Mouse (Mus musculus) adrenal gland, postnatal 10 days (tissue): ENCODE data around the gene Atmin. TPM values are rescaled to one million over a fixed set of nuclear protein-coding genes. Genes with fewer than 3 reads are reported as not detected.

Source experiments
- DNase-seq: peaks from one replicate; pipeline ENCODE4 v3.0.0; 2021; ENCODE audit warnings: mixed read lengths
- long read RNA-seq, 2 experiments: library from polyadenylated mRNA; stranded (forward); transcript quantifications; one replicate each; pipeline ENCODE4 v2.0.0; 2021
- total RNA-seq, 2 experiments: library from RNA; stranded (reverse); gene quantifications; 2 replicates each; pipeline ENCODE4 v1.2.3; 2021

Atmin gene
- total RNA-seq: 10 to 100 TPM; 16.0 to 19.0 TPM
- long read RNA-seq, experiment 1, full-length matches to known transcripts: 10 of 21 reads
- long read RNA-seq, experiment 1, partial matches to known transcripts: 0 of 21 reads
- long read RNA-seq, experiment 1, other reads (novel, unspliced or antisense): 11 of 21 reads
- long read RNA-seq, experiment 2, full-length matches to known transcripts: 14 of 19 reads
- long read RNA-seq, experiment 2, partial matches to known transcripts: 1 of 19 reads
- long read RNA-seq, experiment 2, other reads (novel, unspliced or antisense): 4 of 19 reads

GRCm38 (mm10) chr8:116943161-116943554 is at the start of gene Atmin:
TSS of gene Atmin (plus strand) at chr8:116943393.
- DNase-seq: peak; percentile 94

DNA sequence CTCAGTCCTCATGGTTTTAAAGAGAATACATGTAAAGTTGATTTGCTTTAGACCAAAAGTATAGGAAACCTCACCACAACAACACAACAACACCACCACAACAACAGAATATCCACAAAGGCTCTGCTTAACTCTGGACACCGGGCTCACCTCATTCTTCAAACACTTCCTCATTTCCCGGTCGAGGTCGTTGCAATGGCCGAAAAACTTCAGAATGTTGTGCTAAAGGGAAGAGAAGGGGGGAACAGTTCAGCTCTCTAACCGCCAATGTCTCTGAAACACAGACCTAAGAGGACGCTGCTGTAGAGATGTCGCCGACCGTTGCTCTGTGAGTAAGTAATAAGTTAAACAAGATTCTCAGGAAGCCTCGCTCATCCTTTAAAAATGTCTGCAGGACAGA is 49.3 kb upstream of the Atmin start:
- no peak for DNase-seq

DNA sequence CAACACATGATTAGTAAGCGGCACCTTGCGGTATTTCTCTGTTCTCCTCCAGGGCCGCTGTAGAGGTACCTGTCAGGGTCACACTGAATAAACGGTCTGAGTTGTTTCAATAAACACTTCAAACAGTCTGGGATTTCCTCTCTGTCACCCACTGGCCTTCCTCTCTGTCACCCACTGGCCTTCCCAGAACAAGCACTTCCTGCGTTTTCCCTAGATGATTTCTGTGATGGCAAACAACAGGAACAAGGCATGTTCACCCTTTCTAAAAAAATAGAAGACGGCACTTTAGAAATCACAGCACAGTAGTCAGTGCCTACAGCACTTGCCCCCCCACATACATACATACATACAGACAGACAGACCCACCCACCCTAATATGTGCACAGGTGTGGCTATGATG is 47.7 kb upstream of the Atmin start:
- DNase-seq: no peak

DNA sequence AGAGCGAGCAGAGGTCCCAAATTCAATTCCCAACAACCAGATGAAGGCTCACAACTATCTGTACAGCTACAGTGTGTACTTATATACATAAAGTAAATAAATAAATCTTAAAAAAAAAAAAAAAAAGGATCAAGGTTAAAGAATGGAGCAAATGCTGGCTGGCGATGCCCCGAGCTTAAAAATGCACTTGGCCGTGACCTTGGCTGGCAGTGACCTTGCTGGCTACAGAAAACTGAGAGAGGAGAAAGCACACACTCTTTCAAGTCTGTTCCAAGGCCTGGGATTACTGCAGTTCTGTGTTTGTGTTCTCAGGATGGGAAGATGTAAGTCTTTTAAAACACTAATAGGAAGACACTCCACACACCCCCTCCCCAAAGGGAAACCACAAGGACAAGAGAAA is 38.5 kb upstream of the Atmin start:
- DNase-seq: peak; percentile 57

DNA sequence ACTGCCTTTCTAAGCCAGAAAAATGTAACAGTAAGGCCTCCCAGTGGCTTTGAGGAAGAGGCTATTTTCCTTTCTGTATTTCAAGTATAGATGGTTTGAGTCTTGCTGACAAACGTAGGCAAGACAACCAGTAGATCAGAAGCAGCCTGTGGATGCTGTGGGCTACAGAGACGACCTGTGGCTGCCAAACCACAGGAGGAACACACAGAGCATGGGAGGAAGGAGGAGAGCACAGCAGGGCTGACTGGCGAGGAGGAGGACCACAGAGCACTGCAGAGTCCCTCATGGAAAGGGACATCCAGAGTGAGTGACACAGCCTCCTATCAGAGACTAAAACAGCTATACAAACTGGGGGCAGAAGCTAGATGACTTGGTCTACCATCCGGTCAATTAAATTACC is 37.9 kb upstream of the Atmin start:
- DNase-seq: no peak

- no peak for DNase-seq
Measured at GRCm38 (mm10) chr8:116905836-116906235, 37.4 kb upstream of the Atmin start.

GRCm38 (mm10) chr8:116921005-116921336 is 22.2 kb upstream of the Atmin start:
- peak; percentile 82 for DNase-seq

GRCm38 (mm10) chr8:116921337-116922059 is 21.7 kb upstream of the Atmin start, which contains the start of the genes Cmc2 and Cenpn:
TSS of gene Cmc2 (minus strand) at chr8:116921455.
TSS of gene Cenpn (plus strand) at chr8:116921730.
- DNase-seq: peak; percentile 94

DNA sequence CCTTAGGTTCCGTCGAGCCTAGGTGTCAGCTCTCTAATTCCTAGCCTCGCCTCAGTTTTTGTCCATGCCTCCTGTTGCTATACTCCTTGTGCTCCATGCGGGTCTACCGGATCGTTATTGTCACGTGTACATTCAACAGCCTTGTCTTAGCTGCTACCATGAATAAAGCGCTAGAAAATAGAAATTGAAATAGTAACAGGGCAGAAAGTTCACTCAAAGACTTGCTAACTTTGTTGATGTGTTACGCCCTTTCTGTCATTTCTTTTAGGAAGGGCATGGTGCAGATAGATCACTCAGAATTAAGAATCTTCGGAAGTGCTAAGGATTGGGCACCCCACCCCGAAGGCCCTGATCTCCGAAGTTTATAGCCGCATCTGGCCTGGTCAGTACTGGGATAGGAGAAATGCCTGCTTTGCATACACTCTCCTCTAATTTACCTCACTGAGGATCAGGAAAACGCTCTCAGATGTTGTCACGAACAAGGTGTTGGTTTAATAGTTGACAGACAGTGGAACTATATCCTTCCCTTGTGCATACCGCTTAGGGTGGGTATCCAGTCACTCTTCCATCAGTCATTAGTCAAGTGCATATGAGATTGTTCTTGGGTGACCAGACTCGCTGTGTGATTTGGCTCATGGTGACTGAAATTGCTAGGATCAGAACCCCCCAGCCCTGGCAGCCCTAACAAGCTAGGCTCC is 21.0 kb upstream of the Atmin start:
- no peak for DNase-seq

- DNase-seq: no peak
Measured at GRCm38 (mm10) chr8:116923526-116923925, 19.7 kb upstream of the Atmin start.

DNA sequence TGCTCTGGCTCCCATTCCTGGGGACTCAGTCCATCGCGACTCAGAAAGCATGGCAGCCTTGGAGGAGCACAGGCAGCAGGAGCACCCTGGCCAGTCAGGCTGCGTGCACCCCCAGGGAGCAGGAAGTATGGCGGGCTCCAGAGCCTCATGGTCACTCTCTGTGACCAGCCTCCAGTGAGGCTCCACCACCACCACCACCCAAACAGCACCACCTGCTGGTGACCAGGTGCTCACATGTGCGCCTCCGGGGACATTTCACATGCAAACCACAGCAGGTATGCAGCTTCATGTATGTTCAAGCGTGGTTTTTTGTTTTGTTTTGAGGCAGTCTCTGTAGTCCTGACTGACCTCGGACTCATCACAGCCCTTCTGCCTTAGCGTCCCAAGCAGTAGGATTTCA is 15.3 kb upstream of the Atmin start:
- DNase-seq: peak; percentile 72

GRCm38 (mm10) chr8:116928588-116928987 is 14.6 kb upstream of the Atmin start:
- DNase-seq: no peak

- no peak for DNase-seq
Measured at GRCm38 (mm10) chr8:116934976-116935375, 8.2 kb upstream of the Atmin start.

GRCm38 (mm10) chr8:116935506-116935905 is 7.7 kb upstream of the Atmin start:
- DNase-seq: no peak

DNA sequence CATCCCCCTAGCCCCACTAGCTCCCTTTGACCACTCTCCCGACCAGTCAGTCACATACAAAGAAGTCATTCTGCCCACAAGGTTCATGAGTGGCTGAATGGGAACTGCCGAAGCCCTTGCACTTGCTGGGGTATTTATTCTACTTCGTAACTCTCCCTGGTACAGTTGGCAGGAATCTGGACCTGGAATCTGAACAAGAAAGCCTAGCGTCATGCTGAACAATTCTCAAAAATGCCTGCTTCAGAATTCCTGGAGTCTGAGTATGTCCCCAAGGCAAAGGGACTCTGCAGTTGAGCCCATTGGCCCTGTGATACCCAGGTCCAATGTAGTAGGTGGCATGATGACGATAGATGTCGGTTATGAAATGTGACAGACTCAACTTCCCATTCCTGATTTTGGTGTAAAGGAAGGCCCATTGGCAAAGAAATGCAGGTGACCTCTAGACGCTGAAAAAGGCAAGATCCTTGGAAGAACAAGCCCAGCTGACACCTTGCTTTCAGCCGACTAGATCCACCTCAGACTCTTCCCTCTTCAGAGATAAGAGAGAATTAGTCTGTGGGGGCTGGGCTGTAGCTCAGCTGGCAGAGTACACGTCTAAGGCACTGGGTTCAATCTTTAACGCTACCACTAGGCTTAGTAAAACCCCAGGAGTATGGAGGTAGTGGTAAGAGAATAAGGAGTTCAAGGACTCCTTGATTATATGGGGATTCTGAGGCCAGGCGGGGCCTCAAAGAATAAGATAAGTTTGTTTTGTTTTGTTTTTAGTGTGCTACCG is 722 bp upstream of the Atmin start:
- no peak for DNase-seq

DNA sequence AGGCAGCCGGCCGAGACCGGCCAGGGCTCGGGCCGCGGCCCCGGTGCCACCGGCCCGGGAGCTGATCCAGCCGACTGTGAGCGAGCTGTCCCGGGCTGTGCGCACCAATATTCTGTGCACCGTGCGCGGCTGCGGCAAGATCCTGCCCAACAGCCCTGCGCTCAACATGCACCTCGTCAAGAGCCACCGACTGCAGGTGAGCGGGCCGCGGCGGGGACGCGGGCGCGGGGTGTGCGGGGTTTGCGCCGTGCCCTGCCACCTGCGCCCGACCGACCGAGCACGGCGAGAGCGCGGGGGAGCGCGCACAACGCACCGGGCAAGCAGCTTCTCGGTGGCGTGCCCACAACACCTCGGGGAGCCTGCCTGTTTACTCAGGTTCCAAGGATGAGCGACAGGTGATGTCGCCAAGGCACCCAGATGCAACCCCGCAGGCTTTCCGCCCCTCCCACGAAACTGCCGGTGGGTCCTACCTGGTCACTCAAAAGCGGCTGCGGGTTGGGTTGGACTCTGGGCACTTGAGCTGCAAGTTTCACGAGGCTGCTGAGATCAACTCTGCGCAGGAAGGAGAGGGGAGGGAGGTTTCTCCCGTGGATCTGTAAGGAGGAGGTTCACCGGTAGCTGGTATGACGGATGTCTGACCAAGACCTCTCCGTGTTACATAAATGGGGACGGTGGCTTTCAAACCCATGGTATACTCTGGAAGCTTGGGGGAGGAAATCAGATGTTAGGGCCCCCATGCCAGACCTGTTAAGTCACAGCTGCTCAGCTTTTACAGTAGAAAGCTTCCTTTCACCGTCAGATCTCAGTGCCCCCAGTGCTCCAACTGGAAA is 577 bp downstream of the Atmin start:
- peak; percentile 43 for DNase-seq

DNA sequence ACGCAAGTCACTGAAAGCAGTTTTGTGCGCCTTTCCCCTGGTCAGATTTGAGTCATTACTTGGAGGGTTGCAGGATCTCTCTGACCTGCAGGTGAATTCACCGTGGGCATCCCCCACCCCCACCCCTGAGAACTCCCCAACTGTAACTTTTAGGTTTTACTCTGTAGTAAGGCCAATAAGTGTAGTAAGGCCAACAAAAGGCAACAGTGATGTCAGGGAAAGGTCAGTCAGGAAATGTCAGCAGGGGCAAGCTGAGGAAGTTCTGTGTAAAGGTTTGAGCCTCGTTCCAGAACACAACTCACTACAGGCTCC is 1.1 kb downstream of the Atmin start:
- no peak for DNase-seq

DNA sequence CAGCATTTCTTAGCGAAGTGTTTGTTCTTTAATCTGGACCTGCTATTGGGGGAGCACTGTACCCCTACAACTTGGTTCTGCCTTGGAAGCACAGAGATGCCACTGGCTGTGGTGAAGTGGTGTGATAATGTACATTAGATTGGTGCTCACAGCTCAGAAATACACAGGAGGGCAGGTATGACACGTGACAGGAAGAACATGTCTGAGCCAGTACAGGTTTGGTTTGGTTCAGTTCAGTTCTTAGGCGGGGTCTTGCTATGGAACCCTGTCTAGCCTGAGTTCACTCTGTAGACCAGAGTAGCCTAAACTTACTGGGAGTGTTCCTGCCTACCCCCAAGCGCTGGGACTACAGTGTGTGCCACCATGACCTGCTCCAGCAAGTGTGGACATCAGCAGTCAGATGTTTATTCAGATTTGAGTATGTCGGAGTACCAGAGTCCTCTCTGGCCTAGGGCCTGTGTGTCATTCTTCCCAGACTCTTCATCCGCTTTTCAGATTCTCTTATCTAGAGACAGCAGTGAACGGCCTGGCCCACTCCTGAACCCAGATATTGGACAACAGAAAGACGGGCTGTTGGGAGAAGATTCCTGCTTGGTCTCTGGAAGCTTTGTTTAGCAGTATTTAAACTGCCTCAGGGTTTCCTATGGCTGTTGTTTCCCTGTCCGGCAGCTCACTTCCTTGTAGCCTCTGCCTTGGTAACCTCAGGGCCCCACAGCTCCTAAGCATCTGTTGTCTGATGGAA is 2.1 kb downstream of the Atmin start:
- DNase-seq: no peak

DNA sequence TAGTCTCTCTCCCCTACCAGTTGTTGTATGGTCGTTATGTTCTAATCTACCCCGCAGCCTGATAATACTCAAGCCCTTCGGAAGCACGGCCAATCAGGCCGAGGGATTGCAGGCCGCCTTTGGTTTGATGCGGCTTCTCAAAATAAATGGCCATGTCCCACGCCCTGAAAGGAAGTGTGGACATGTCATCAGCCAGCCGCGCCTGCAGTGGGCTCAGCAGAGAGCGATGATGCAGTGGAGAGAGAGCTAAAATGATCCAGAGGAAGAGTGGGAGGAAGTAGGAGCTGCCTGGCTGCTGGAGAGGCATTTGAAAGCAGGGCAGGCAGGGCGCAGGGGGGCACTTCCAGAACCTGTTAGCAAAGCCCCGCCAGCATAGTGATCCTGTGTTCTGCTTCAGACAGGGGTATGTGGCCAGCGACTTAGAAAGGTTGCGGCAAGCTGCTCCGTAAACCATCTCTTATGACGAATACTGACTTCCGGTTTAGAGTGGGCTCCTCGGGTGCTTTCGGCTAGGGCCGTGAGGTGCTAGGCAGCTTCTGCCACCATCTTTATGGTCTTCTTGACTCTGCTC is 3.2 kb downstream of the Atmin start:
- no peak for DNase-seq

GRCm38 (mm10) chr8:116946851-116947250 is 3.7 kb downstream of the Atmin start:
- no peak for DNase-seq

DNA sequence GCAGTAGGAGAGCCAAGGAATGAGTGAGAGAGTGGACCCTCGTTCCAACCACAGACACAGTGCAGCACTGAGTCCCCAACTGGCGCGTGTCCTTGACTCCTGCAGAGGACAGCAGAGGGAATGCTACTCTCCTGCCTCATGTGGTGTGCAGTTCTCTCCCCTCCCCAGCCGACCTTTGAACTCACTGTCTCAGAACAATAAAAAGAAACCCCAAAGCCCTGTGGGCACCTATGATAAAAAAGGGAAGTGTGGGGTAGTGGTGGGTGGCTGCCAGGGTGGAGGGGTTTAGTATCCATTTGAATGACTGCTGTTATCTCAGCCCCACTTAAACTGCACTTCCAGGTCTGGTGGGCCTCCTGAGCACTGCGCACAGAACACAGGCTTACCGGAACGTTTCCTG is 4.4 kb downstream of the Atmin start:
- DNase-seq: no peak
